Mouse (Mus musculus) cerebellum, postnatal 14 days (tissue): ENCODE measurements around the gene Tmem135.

ENCODE experiments used
- DNase-seq, 2 experiments: peaks; one replicate each; pipeline ENCODE4 v3.0.0; 2021; ENCODE audit warnings: mixed read lengths in 2 of 2

Gene Tmem135

GRCm38 (mm10) chr7:89171790-89172467 lies 232.1 kb downstream of the Tmem135 start:
- DNase-seq, result no peak

DNA sequence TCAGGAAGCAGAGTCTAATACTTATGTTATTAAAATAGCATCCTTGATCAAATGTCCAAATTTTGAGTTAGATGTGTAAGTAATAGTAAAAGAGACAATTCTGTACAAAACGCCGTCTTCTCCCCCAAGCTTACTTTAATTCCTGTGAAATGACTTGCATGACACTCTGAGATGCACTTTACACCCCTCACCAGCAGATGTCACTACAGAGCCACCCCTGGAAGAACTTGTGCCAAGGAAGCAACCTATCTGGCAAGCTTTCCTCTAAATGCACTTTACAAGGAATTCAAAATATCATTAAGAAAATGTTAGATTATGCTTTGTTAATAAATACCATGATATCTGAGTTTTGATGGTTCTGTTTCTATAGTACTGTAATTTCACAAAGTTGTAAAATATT lies 235.4 kb downstream of the Tmem135 start:
- DNase-seq, result peak; percentile 85 to 86

- DNase-seq, result no peak
Measured at GRCm38 (mm10) chr7:89165528-89165927, 238.5 kb downstream of the Tmem135 start.

DNA sequence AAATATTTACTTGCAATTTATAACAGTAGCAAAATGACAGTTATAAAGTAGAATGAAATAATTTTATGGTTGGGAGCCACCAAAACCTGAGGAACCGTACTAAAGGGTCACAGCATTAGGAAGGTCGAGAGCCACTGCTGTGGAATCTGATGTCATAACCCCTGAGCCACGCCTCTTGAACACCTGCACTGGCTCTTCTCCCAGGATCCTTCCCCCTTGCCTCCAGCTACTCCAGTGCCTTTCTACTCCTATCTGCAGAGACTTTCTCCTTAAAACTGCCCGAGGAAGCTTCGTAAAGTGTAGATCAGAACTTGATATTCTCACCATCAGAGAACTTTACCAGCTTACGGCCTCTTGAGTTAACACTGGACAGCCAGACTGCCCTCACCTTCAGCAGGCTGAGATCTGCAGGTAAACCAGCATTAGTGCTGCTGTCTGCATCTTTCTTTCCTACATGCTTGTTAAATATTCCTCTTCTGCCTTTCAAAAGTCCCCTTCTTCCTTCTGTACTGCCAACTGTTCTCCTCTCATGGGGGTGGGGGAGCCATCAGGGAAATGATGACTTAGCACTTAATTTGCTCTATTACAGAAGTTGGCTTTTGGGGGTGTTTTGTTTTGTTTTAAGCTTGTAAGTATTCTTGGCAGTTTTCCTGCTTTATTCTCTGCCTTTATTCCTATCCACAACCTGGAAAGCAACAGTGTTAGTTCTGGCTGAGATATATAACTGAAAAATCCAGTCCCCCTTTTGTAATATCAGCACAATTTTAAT lies 242.2 kb downstream of the Tmem135 start:
- no peak for DNase-seq

DNA sequence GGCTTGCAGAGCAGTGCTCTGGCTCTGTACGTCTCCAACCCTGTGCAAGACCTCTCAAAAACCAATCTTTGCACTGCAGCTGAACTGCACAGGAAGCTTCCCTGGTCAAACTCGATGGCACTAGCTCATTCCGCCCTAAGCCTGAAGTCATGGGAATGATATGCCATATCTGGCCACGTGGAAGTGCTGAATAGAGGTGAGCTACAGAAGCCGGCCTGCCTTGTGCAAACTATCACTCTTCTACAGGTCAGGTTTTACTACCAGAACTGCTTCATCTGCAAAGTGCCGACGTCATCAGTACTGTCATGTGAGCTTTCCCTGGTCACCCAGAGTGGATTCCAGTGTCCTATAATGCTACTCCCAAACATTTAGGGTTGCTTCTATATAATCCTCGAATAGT lies 246.7 kb downstream of the Tmem135 start:
- no peak for DNase-seq

DNA sequence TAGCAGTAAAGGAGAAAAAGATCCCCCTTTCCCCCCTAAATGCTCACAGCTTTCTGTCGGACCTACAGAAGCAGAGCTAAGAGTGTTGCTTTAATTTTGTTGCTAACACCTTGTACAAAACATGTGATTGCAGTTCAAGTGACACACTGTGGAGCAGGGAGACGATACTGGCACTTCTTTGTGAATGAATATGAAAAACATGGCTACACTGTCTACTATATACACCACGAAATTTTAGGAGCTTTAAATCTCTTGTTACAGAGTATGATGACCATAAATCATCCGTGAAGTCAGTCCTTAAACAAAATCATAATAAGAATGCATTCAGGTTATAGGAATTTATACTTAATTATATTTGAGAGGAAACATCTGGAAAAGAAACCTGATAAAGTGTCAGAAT lies 247.4 kb downstream of the Tmem135 start:
- no peak for DNase-seq

DNA sequence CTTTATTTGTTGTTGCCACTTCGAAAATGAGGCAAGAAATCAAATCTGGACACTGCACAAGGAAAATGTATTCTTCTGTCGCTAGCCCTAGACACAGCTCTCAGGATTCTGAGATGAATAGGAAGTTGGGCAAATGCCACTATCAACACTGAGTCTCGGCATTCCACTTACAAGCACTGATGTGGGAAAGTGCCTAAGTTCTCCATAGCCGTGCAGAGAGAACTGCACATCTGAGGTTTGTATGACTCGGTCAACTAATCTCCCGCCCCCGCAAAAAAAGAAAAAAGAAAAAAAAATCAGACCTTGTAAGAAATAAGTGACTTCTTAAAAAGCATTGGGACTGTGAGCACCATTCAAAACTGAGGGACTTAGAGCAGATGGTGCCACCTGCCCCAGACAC lies 248.3 kb downstream of the Tmem135 start:
- DNase-seq, result no peak

GRCm38 (mm10) chr7:89155223-89155622 lies 248.8 kb downstream of the Tmem135 start:
- DNase-seq, result no peak

- DNase-seq, result no peak
Measured at GRCm38 (mm10) chr7:89151345-89151744, 252.7 kb downstream of the Tmem135 start.

DNA sequence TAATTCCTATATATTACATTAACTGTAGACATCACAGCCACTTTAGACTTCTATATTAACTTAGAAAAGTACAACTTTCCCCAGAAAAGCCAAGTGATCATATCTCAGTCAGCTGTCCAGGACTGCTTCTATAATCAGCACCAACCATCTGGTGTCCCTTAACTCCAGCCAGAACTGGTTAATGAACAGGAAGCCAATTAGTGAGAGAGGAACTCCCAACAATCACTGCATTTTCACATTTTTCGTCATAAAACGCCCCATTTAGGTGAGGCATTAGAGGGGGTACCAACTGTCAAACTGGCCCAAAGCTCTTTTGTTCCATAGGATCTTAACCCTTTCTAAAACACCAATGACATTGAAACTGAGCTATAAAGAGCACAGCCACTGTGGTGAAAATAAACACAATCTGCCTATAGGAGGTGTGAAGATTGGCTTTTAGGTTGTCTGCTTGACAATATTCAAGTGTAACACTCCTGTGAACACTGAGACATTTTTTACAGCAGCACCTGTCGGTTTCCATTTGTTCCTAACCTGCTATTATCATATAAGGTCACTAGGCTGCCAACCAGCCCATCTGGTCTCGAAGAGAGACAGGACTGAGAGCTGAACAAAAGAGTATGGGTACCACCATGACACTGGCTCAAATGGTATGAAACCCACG lies 263.3 kb downstream of the Tmem135 start:
- DNase-seq, result peak; percentile 40 to 70

GRCm38 (mm10) chr7:89134884-89135511 lies 269.0 kb downstream of the Tmem135 start:
- DNase-seq, result no peak

DNA sequence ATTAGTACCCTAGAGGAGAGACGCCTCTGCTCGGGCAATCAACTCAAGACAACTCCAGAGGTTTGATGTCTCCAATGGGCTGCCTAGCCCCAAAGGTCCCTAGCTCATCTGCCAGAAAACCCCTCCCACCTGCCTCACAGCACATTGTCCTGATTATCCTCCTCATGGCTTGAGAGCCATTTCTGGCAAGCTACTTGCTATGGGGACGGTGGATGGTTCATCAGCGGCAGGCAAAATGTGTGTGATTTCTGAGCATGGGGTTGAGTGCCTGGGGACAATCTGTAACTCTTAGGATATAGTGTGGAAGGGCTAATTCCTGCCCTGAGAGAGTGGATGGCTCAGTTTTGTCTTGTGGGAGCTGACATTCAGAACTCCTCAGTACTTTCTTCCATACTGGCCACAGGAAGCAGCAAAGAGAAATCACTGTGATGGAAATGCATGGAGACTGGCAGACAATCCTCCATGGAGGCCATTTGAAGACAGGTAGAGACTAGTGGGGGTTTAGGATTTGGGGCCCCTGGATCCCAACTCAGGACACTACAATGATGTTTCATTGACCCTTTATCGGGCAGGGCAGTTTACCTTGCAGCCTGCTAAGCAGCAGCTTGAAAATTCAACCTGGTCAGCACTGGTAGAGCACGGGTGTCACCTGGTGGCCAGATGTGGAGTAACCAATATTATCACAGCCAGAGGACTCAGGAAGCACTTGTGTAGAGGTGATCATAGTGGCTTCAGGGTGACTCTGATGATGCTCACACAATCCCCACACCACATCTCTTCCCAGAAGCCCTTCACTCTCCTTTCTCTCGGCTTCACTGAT lies 277.7 kb downstream of the Tmem135 start:
- peak; percentile 68 to 69 for DNase-seq

DNA sequence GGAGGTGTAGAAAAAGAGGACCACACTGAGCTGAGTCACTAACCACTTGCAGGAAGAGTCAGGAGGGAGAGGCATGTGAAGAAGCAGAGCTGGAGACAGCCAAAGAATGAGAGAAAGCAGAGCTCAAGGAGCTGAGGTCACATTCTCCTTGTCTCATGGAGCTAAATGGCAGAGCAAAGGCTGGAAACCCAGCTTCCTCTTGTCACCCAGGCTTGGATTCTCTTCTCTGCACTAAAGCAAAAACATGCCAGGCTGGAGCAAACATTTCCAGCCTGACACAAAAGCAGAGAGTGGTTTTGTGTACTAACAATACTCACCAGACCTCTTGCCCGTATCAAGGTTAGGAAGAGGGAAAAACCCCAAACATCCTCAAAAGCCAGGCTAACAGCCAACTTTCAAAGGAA lies 287.8 kb downstream of the Tmem135 start:
- no peak for DNase-seq

DNA sequence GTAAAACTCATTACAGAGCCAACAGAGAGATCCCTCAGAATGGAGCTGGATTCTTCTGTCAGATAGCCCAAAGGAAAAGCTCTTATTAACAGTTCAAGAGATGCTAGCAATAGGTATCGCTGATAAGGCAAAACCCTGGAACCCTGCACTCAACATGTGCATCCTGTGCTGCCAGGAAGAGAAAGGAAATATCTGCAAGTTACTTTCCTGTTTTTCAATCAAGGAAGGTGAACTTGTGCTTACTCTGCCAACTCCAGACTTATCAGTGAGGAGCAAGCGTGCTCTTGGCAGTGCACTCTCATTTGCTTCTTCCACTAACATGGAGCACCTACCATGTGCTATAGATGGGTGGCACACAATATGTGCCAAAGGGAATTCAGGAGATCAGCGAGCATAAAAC lies 288.4 kb downstream of the Tmem135 start:
- DNase-seq, result no peak

GRCm38 (mm10) chr7:89106421-89106820 lies 297.6 kb downstream of the Tmem135 start:
- DNase-seq, result no peak

GRCm38 (mm10) chr7:89099756-89100155 lies 304.3 kb downstream of the Tmem135 start:
- DNase-seq, result no peak
